Mouse (Mus musculus): ENCODE results near the gene Bpifb2.
A peak's percentile ranks its signal among the peaks of the same experiment; 100 is the strongest.

Bpifb2 gene

GRCm38 (mm10) chr2:153933311-153933710, 58.5 kb downstream of the Bpifb2 start:
- no peak for DNase-seq

GRCm38 (mm10) chr2:153935348-153935747, 60.5 kb downstream of the Bpifb2 start:
- DNase-seq, result no peak

GRCm38 (mm10) chr2:153937843-153938242, 63.0 kb downstream of the Bpifb2 start, which contains the start of gene Bpifb4:
TSS of gene Bpifb4 (plus strand) at chr2:153938212.
- no peak for DNase-seq

- DNase-seq, result peak; percentile 53
Measured at GRCm38 (mm10) chr2:153943537-153943936, 68.7 kb downstream of the Bpifb2 start.

- no peak for DNase-seq
Measured at GRCm38 (mm10) chr2:153944567-153944966, 69.7 kb downstream of the Bpifb2 start.
